In genomic region chr16:59517447-59518219, GRCm38 (mm10) we compare ENCODE assay signal across 11 mouse cellular contexts. TPM values are rescaled to one million over a fixed set of nuclear protein-coding genes. Genes with fewer than 3 reads are reported as not detected.
A peak's percentile ranks its signal among the peaks of the same experiment; 100 is the strongest.
DNase-seq lines count a peak whose midpoint lies in the region; ATAC-seq and TF ChIP-seq lines count a peak whose summit lies in the region.
"Had no signal": no experiment of that assay in that cellular context is flagged by ENCODE, and none has a peak within 500 bp of the region (broad histone marks: within the 10 kb centered on the region; RNA-seq: fewer than 3 reads in every experiment).

No protein-coding gene starts in this region.

- H3K4me1 ChIP-seq in liver, postnatal 0 days (ENCODE audit: insufficient read depth) = no peaks in the 10 kb centered on the region
- H3K4me1 ChIP-seq in forebrain, embryonic 11.5 days (replicated peaks; ENCODE audit: control insufficient read depth, insufficient read depth, low read length) = no peaks in the 10 kb centered on the region
- no peaks in the 10 kb centered on the region for H3K4me1 ChIP-seq in hindbrain, embryonic 13.5 days (replicated peaks)
- H3K4me1 ChIP-seq: midbrain, embryonic 12.5 days had no signal

- WGBS in liver, postnatal 0 days (ENCODE audit: insufficient replicate concordance) = 37% methylated on average over 15 of the region's 15 CpGs
- 9% methylated on average over 15 of the region's 15 CpGs for WGBS in macrophage (ENCODE audit: missing documents)
- 88% methylated on average over 15 of the region's 15 CpGs for WGBS in forebrain, embryonic 11.5 days
- 88% methylated on average over 15 of the region's 15 CpGs for WGBS in hindbrain, embryonic 13.5 days

- peak; percentile 26 for DNase-seq in liver, postnatal 0 days
- DNase-seq in liver = no peak
- DNase-seq in heart, adult 8-10 months (ENCODE audit: low spot score) = peak; percentile 38
- peak; percentile 33 for DNase-seq in thymus, postnatal 14 days
- DNase-seq in kidney, postnatal 4 days = no peak
- no peak for DNase-seq in forebrain, embryonic 11.5 days (ENCODE audit: low spot score)
- DNase-seq: cerebellum, postnatal 10 days; kidney, postnatal 10 days had no signal

- no peak overlapping the region for H3K27ac ChIP-seq in liver, postnatal 0 days (ENCODE audit: low read depth)
- peak overlapping the region; percentile 87 for H3K27ac ChIP-seq in macrophage
- H3K27ac ChIP-seq in forebrain, embryonic 11.5 days (ENCODE audit: low read depth, low read length) = no peak overlapping the region
- H3K27ac ChIP-seq in hindbrain, embryonic 13.5 days = no peak overlapping the region
- H3K27ac ChIP-seq: midbrain, embryonic 12.5 days had no signal

- H3K9ac ChIP-seq in liver, postnatal 0 days (replicated peaks) = no peak overlapping the region
- no peak overlapping the region for H3K9ac ChIP-seq in forebrain, embryonic 11.5 days (ENCODE audit: low read length)
- no peak overlapping the region for H3K9ac ChIP-seq in hindbrain, embryonic 13.5 days
- H3K9ac ChIP-seq: midbrain, embryonic 12.5 days had no signal

- peaks cover 43% of the 10 kb centered on the region; the same call in 1 of the 2 replicates for H3K79me2 ChIP-seq in macrophage (ENCODE audit: inconsistent target)

- H3K27me3 ChIP-seq in liver, postnatal 0 days (ENCODE audit: insufficient read depth, low read length) = no peaks in the 10 kb centered on the region
- H3K27me3 ChIP-seq in forebrain, embryonic 11.5 days (ENCODE audit: control insufficient read depth, insufficient read depth, low read length) = no peaks in the 10 kb centered on the region
- no peaks in the 10 kb centered on the region for H3K27me3 ChIP-seq in hindbrain, embryonic 13.5 days
- H3K27me3 ChIP-seq: midbrain, embryonic 12.5 days had no signal

- no peaks in the 10 kb centered on the region for H3K36me3 ChIP-seq in liver, postnatal 0 days (replicated peaks; ENCODE audit: insufficient read depth, low read length)
- no peaks in the 10 kb centered on the region for H3K36me3 ChIP-seq in macrophage (ENCODE audit: inconsistent target)
- H3K36me3 ChIP-seq in forebrain, embryonic 11.5 days (ENCODE audit: control insufficient read depth, insufficient read depth, low read length) = no peaks in the 10 kb centered on the region
- no peaks in the 10 kb centered on the region; the same call in 1 of the 2 replicates for H3K36me3 ChIP-seq in hindbrain, embryonic 13.5 days

- peak; percentile 36; the same call in 1 of the 2 replicates for ATAC-seq in liver, postnatal 0 days
- no peak for ATAC-seq in forebrain, embryonic 11.5 days (replicated peaks; ENCODE audit: low FRiP score)
- no peak for ATAC-seq in hindbrain, embryonic 13.5 days (ENCODE audit: low FRiP score)

- no peaks in the 10 kb centered on the region for H3K9me3 ChIP-seq in liver, postnatal 0 days (ENCODE audit: low read length)
- no peaks in the 10 kb centered on the region for H3K9me3 ChIP-seq in forebrain, embryonic 11.5 days (ENCODE audit: control insufficient read depth, low read length)
- no peaks in the 10 kb centered on the region for H3K9me3 ChIP-seq in hindbrain, embryonic 13.5 days
- H3K9me3 ChIP-seq: midbrain, embryonic 12.5 days had no signal

- TF ChIP-seq CTCF in liver, postnatal 0 days (IDR thresholded peaks at IDR 0.05; ENCODE audit: low read depth) = peak; percentile 22; the same call in 1 of the 2 replicates

- no peak for TF ChIP-seq EP300 in liver, postnatal 0 days (IDR thresholded peaks at IDR 0.05; ENCODE audit: low read depth)

- no peak overlapping the region for H3K4me3 ChIP-seq in liver, postnatal 0 days (ENCODE audit: low read depth, low read length)
- H3K4me3 ChIP-seq in macrophage (ENCODE audit: inconsistent target) = peak overlapping the region; percentile 10; the same call in 1 of the 2 replicates
- H3K4me3 ChIP-seq in forebrain, embryonic 11.5 days (ENCODE audit: low read depth, low read length) = no peak overlapping the region
- H3K4me3 ChIP-seq in hindbrain, embryonic 13.5 days = no peak overlapping the region
- H3K4me3 ChIP-seq: midbrain, embryonic 12.5 days had no signal

- H3K4me2 ChIP-seq in liver, postnatal 0 days (ENCODE audit: low read depth, low read length) = no peak overlapping the region
- no peak overlapping the region for H3K4me2 ChIP-seq in forebrain, embryonic 11.5 days (ENCODE audit: low read depth, low read length, severe bottlenecking)
- no peak overlapping the region for H3K4me2 ChIP-seq in hindbrain, embryonic 13.5 days
- H3K4me2 ChIP-seq: midbrain, embryonic 12.5 days had no signal

RNA-seq across cellular contexts. Expression of gene Riox2, which starts 46.1 kb away (rescaled TPM):
- polyA plus RNA-seq in liver, postnatal 0 days (2015; fragmentation: Nextera tagmentation; extraction: Ambion mirVana) = 9.5 and 10.4 TPM in 2 replicates
- total RNA-seq in heart, adult 8-10 months (2022) = 10 to 100 TPM; 14.8 to 19.4 (median 17.3) TPM
- total RNA-seq in macrophage (2018; cell fraction: chromatin; rRNA removed) = 10 to 100 TPM in 25 of 26 experiments, 1 to 10 TPM in 1; 7.8 to 98.3 (median 54.7) TPM
- total RNA-seq in macrophage (2018; cell fraction: cytosol; rRNA removed) = 10 to 100 TPM; 14.2 to 35.1 (median 23.2) TPM
- total RNA-seq in macrophage (2018; cell fraction: nucleus; rRNA removed) = 10 to 100 TPM in 24 of 26 experiments, 1 to 10 TPM in 2; 9.3 to 69.0 (median 45.6) TPM
- polyA plus RNA-seq in macrophage (2018) = 16.2 to 32.5 TPM (median 30.8 TPM) in 3 replicates
- polyA plus RNA-seq in forebrain, embryonic 11.5 days (2014; fragmentation: Nextera tagmentation; extraction: Ambion mirVana) = 30.7 and 31.1 TPM in 2 replicates
- polyA plus RNA-seq in hindbrain, embryonic 13.5 days (2015; fragmentation: Nextera tagmentation; extraction: Ambion mirVana) = 13.3 and 13.7 TPM in 2 replicates

Comparison
In these comparisons a context has a peak if more than half of its experiments do, and no peak if none do; other contexts are left out.
1. DNase-seq: peak in liver, postnatal 0 days (single experiment), heart, adult 8-10 months (single experiment) and thymus, postnatal 14 days (single experiment); none in liver (single experiment), kidney, postnatal 4 days (0 of 2) and forebrain, embryonic 11.5 days (single experiment).